Mouse (Mus musculus) erythroblast, adult 5-6 weeks (primary cell): ENCODE data around the gene Galr2. TPM values are rescaled to one million over a fixed set of nuclear protein-coding genes. Genes with fewer than 3 reads are reported as not detected.
A peak's percentile ranks its signal among the peaks of the same experiment; 100 is the strongest.

Source experiments
- ATAC-seq: replicated peaks from 2 replicates; pipeline ENCODE4 v1.8.0; 2016; ENCODE audit warnings: moderate number of reproducible peaks, mild to moderate bottlenecking, moderate TSS enrichment, inconsistent platforms; ENCODE audit not compliant: poor library complexity, low FRiP score, severe bottlenecking
- total RNA-seq, 2 experiments: library from RNA; stranded (forward) in 1 of 2; stranded (reverse) in 1 of 2; fragments of 150-400 nt in 1 of 2; fragments of 200-764, 138-1000 nt in 1 of 2; gene quantifications; 2 replicates each; pipeline versions ENCODE4 v1.2.3 to v1.2.4; 2015 to 2017; ENCODE audit warnings: low replicate concordance in 2 of 2

Galr2 gene
- not detected in 2 replicates for total RNA-seq (2015; ENCODE audit: low replicate concordance)
- not detected in 2 replicates for total RNA-seq (2017; ENCODE audit: low replicate concordance)

DNA sequence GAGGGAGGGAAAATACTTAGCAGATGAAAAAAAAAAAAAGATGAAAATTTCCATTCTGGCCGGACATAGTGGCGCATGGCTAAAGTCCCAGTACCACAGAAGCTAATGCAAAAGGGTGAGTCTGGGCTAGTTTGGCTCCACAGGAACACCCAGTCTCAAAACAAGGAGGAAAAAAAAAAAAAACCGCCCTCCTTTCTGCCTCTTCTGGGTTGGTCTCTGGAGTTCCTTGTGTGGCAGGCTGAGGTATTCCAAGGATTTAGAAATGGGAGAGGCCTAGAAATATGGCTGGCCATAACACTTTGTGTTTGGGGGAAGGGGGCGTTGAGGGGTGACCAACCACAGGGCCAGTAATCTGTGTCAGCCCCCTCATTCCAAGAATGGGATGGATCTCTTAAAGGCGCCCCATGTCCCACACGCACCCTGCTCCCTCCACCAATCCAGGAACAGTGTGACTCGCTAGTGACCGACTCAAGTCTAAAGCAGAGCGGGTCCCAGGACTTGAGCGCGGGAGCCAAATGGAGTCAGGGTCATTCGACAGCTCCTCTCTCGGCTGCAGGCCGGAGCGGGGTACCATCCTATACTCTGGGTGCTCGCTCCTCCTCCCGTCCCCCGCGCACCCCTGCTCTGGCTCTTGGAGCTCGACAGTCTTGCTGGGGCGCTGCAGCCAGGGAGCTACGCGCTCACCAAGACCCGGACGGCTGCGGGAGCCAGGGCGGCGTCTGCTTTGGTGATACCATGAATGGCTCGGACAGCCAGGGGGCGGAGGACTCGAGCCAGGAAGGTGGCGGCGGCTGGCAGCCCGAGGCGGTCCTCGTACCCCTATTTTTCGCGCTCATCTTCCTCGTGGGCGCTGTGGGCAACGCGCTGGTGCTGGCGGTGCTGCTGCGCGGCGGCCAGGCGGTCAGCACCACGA lies at the start of gene Galr2:
TSS of gene Galr2 (plus strand) at position 189 of the 913 bp plus-strand sequence.
- no peak for ATAC-seq

DNA sequence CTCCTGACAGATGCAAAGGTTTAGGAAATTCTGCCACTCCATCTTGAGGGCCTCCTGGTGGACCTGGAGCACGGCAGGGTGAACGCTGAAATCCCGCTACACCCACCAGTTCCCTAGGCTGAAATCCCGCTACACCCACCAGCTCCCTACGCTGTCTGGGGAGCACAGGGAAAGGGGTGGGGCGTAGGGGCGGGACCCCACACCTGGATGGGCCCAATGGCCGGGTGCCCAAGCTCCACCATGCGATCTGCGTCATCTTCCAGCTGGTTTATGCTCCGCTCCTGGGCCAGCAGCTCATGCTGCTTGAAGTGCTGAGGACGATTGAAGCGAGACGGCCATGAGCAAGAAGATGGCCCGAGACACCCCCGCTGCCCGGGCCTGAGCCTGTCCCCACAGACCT lies 48.3 kb upstream of the Galr2 start:
- ATAC-seq: no peak

DNA sequence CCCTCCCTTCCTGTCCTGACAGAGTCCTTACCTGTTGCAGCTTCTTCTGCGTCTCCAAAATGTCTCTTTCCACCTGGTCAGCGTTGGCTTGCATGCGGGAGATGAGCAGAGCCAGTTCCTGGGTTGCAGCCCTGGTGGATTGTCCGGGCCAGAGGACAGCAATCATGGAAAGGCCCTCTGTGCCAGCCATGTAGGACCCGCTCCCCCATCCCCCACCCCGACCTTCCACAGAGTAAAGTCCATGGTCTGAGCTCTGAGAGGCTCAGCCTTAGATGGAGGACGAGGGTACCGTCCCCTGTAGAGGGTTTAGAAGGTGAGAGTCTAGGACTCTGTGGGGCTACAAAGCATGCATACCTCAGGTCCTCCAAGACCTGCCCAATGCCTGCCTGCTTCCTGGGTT lies 45.8 kb upstream of the Galr2 start:
- no peak for ATAC-seq

DNA sequence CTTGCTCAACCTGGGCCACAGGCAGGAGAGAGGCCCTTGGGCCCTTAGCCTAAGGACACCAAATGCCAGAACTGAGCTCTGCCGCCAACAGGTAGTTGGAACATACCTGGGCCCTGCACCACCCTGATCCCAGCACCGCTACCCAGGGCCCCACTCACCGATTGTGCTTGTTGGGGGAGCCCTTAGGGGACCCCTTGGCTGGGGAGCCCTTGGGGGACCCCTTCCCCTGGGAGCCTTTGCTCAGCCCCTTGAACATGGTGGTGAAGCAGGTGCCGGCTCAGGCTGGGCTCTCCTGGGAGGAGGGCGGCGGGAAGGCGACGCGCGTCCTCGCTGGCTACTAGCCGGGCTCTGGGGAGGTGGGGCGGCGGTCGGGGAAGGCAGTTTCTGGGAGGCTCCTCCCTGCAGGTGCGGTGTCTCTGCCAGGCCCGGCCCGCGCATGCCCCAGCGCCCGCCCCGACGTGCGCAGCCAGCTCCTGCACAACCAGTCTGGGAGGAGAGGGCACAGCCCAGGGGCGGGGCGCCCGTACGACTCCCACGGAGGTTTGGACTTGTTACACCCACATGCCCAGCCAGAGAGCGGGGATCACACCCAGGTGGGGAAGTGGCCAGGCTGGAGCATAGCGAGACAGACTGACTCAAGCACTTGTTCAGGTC lies 42.9 kb upstream of the Galr2 start, which contains the start of gene Evpl:
TSS of gene Evpl (minus strand) at position 336 of the 654 bp plus-strand sequence.
- peak; percentile 47 for ATAC-seq

DNA sequence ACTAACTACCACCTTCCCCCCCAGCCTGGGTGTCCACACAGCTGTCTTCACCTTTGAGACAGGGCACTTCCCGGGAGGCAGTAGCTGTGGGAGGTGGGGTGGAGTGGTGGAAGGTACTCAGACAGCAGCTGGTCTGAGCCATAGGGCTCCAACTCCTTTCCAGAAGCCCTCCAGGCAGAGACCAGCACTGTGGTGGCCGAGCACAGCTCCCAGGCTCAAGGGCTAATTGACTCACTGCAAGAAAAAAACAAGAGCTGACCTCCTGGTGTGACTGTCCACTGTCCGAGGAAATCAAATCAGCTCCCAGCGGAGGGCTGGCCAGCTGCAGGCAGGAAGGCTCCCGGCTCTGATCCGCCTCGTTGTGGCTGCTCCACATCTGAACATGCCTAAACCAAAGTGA lies 40.9 kb upstream of the Galr2 start:
- no peak for ATAC-seq

DNA sequence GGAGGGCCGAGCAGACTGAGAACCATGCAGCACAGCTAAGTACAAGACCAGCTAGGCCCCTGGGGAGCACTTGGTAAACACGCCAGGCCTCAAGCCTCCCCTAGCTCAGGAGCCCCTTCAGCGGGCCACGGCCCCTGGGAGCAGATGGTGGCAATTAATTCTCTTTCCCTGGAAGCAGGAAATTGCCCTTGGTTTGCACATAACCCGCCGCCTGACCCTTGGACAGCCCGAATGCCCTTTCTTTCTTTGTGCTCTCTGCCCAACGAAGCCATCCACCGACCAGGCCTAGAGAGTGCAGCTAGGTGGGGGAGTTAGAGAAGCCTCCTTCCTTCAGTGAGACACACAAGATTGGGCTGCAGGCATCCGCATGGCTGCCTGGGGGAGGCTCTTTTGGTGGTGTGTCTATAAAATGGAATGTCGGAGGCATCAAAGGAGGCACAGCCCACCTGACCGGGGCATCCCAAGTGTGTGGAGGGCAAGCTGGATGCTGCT lies 38.9 kb upstream of the Galr2 start:
- no peak for ATAC-seq

DNA sequence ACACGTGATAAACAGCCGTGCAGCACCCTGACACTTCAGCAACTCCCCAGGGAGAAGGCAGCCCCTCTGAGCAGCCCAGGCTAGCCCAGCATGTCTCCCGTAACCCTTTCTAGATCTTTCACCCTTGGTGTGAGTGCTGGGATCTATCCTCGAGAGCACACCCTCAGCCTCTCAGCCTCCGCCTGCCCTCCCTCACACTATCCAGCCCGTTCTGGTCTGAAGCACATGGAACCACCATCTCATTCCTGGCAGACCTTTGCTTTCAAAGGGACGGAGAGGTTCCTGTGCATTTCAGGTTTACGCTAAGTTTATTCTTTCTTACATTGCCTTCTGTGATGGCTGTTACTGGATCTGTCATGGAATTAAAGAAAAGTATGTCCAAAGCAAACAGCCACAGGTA lies 36.2 kb upstream of the Galr2 start:
- ATAC-seq: no peak

DNA sequence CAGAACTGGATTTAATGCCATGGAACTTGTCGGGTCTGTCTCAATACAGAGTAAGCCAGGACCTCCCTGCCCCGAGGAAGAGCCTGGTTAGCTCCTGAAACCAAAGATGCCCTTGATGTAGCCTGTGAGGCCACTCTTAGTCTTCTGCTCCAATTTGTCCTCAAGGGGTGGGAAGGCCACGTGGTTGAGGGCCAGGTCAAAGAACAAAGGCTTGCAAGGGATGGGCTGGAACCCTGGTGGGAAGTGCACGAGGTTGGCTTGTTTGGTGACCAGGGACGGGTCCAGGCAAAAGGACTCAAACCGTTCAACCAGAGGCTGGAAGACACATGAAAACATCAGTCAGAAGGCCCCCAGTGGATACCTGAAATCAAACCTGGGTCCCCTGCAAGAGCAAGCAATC lies 35.1 kb upstream of the Galr2 start:
- no peak for ATAC-seq

DNA sequence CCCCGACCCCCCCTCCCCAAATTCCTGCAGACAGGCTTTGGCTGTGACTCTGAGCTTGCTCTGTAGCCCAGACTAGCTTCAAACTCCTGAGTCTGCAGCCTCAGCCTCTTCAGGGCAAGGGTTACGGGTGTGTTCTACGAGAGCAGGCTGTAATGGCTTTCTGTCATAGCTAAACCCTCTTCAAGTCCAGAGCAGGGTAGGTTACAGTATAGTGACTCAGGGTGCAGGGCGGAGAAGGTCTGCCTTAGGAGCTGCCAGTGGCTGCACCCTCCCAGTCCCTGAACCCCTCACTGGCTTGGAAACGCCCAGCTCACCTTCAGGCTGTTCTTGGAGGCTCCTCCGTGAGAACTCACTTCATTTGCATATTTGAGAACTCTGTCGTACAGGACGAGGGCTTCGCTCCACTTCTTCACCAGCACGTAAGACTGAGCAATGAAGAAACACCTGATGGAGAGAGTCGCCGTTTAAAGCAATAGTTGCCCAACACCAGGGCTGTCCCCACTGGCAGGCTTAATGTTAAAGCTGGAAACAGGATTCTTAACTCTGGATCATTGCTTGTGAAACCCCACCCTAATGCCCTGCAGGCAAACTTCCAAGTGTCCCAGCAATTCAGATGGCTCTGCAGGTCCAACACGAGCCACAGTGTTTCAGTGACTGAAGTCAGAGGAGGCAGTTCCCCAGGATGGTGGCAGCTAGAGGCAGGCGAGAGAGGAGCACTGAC lies 33.1 kb upstream of the Galr2 start:
- ATAC-seq: no peak

DNA sequence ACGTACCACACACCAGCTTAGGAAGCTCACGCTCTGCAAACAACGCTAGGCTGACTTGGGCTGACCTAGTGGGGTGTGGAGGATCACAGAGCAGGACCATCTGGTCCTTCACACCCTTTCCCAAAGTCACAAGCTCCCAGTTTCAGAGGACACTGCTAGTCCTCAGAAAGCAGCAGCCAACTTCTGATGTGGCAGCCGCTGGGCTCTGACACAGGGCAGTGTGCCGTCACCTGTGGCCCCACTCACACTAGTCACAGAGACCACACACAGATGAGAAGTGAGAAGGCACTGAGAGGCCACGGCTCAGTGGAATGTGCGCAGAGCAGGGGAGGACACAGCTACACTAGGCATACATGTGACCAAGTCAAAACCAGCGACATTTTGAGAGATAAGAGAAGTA lies 29.8 kb upstream of the Galr2 start:
- ATAC-seq: no peak

DNA sequence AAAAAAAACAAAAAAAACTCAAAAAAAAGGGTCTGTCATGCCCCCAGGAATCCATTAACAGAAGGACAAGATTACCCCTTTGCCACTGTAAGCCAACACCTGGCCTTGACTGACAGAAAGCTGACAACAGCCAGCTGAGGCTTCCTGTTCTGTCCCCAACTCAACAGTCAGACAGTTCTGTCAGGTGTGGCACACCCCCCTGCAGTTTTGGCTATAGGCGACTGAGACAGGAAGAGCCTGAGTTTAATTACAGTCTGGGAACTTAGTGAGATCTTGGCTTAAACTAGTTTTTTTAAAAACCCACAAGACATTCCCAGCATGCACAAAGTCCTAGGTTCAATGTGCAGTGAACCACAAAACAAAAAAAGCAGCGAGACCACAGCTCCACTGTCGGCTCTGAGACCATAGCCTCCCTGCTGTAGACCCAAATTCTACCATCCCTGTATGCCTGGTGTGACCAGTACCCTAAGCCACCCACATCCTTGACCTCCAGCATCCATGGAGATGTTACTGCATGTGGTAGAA lies 27.6 kb upstream of the Galr2 start:
- no peak for ATAC-seq

DNA sequence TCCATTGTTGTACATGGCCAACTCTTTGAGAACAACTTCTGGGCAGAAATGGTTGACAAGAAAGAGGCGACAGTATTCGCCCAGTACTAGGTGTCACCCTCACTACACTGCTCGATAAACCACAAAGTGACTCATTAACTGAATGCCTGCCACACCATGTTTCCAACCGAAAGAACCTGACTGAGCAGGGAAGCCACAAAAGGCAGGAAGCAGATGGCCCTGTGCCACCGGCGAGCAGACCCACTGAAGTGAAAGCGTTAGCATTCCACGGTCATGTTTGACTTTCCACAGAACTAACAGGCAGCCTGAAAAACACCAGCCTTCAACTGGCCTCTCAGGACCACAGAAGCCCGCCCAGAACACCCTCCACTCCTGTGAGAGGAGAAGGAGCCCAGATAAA lies 26.1 kb upstream of the Galr2 start:
- ATAC-seq: no peak

DNA sequence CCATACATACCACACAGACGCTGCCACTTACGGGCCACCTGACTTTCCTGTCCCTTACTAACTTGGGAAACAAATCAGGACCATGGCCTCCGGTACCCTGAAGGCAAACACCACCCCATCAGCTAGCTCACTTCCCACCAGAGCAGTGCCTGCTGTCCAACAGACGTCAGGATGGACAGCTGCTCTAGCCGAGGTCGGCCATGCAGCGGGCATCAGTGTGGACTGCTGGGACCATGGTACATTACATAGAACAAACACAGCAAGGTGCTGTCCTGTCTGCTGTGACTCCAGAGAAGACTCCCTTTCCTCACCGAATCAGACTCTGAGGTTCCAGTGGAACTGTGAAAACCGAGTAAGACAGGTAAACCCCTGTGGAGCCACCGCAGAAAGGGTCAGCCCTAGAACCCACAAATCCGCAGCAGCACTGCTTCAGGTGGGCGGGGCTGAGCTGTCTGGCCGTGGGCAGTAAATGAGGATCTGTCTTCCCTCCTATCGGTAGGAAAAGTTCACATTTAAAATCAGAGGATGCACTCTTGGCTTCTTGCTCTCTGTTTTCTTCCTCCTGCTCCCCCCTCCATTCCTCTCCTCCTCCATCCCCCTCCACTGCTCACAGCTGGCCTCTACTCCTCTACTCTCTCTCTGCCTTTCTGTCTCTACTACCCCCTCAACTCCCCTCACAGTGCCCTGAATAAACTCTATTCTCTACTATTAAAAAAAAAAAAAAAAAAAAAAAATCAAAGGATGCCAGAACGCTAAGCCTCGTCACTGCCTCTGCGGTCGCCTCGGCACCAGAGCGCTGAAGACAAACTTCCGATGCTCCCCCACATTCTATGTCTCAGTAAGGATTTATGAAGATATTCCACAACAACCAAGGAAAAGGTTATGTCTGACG lies 25.4 kb upstream of the Galr2 start:
- no peak for ATAC-seq

DNA sequence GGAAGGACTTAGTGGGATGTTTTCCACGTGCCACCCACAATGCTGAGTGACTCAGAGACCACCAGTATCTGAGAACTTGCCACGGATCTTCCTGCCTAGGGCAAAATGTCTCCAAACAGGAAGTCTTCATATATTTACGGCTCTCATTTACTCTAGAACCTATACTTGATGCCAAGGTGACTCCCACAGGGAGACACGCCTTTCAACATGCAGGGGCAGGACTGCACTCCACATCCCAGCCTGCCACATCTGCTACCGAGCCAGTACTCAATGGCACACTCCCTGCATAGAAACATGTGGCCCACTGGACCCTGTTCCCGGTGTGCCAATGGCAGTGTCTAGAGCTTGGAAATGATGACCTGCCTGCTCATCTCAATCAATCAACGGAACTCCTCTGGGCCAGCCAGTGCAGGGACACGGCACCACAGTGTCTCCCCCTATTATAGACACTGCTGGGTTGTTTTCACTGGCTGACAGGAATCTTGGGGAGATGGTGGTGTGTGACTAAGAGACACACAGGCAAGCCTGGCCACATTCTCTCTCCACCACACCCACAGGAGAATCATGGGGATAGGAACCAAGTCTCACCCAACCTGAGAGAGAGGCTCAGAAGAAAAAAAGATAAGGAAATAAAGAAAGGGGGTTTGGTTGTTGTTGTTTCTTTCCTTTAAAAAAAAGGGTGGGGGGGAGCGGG lies 24.6 kb upstream of the Galr2 start:
- ATAC-seq: no peak

DNA sequence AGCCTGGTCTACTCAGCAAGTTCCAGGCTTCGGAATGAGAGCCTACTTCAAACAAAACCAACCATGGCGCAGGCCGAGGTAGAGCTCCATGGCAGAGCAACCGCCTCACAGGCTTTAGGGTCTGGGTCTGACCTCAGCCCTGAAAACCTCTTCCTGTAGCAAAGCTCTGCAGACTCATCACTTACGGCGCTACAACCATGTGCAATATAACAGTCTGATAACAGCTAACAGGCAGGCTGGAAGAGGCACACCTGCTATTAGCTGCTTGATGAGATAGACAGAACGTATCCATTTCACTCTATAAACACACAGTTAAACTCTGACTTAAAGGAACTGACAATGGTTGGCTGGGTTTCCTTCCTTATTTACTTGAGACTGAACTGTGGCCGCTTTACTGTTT lies 21.3 kb upstream of the Galr2 start:
- ATAC-seq: no peak

DNA sequence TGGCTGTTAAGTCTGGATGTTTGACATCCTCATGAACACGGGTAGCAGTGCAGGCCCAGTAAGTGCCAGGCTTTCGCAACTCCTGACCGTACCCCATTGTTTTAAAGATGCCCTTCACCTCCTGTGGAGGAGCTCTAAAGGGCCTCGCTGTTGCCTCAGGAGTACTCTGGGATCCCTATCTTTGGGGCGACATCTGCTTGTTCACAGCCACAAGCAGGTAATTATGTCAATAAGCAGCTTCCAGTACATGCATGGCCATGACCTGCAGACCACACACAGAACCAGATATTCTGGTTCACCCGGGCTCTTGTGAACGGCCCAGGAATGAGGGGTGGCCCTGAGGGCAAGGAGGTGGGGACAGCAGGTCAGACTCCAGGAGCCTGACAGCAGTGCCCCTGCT lies 20.5 kb upstream of the Galr2 start:
- ATAC-seq: no peak

DNA sequence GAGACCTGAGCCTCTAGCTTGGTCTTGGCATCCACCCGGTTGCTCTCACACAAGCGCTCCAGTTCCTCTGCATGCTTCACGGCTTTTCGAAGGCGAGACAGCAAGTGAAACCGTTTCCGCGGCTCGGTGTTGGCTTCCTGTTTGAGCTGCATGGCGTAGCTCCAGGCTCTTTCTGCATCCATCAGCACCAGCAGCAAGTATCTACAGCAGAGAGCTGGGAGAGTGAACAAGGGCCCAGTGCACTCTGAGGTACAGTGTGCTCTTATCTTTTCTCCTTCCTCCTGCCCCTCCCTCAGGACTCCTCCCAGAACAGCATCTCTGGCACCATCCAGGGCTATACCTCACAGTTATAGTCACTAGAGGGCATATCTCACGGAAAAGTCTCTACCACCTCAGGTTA lies 15.4 kb upstream of the Galr2 start:
- ATAC-seq: peak; percentile 89

DNA sequence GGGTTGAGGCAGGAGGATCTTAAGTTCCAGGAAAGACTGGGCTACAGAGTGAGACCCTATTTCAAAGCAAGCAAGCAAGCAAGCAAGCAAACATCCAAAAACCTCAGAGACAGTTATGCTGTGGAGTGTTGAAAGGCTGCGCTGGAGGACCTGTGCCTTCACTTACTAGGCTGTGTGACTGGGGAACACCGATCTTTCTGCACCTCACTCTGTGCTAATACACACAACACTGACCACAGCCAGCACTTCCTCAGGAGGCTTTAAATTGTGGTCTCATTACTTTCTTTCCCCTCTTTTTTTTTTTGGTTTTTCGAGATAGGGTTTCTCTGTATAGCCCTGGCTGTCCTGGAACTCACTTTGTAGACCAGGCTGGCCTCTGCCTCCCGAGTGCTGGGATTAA lies 14.9 kb upstream of the Galr2 start:
- ATAC-seq: no peak

DNA sequence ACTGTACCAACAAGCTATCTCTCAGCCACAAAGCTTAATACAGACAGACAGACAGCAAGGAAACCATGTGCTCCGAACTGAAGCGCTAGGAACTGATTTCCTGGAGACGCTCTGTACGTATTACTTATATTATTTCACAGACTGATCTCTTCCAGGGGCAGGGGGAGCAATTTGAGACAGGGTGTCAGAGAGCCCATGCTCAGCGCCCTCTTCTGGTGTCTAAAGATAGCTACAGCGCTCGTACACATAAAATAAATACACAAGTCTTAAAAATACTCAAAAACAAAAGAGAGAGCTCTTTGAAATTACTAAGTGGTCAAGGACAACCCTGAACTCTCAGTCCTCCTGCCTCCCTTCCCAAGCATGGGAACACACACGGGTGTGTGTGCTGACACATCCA lies 13.1 kb upstream of the Galr2 start:
- no peak for ATAC-seq
